Mouse (Mus musculus) lung, adult 2 months (tissue): ENCODE measurements around the gene Phldb2.

Source experiments
- CTCF ChIP-seq: fragments of 200-500 bp; IDR thresholded peaks from 2 replicates; pipeline ENCODE4 v1.5.1; 2011; ENCODE audit warnings: mild to moderate bottlenecking, low read length, control low read depth; ENCODE audit not compliant: insufficient read depth
- POLR2A ChIP-seq: fragments of 200-500 bp; IDR thresholded peaks from 2 replicates; pipeline ENCODE4 v1.6.1; 2011; ENCODE audit warnings: low read depth, mild to moderate bottlenecking, control low read depth, low read length, borderline replicate concordance; ENCODE audit errors: extremely low read depth

GRCm38 (mm10) chr16:45774813-45775212 lies 178.6 kb downstream of the Phldb2 start:
- TF ChIP-seq CTCF (no peak), POLR2A (no peak)
